Mouse (Mus musculus) MEL (cell line): Measurements from ENCODE around the gene Tapbp. TPM values are rescaled to one million over a fixed set of nuclear protein-coding genes. Genes with fewer than 3 reads are reported as not detected.

Source experiments
- DNase-seq: peaks from one replicate; pipeline ENCODE4 v3.0.0; 2011; ENCODE audit warnings: low read depth, low spot score
- H3K27ac ChIP-seq: 2 replicates; pipeline ENCODE4 v1.5.1; 2012; ENCODE audit warnings: low read depth, mild to moderate bottlenecking, control low read depth, low read length, moderate library complexity; ENCODE audit not compliant: control insufficient read depth
- H3K27me3 ChIP-seq, 2 experiments: fragments of 150-350 bp in 1 of 2; sonication (generic) in 1 of 2; 2 replicates each; pipeline ENCODE4 v1.6.1; 2012; ENCODE audit warnings: low read length in 2 of 2, mild to moderate bottlenecking in 2 of 2, improper control_type of control experiment in 1 of 2, moderate library complexity in 1 of 2; ENCODE audit not compliant: insufficient read depth in 2 of 2, control insufficient read depth in 1 of 2
- H3K36me3 ChIP-seq, 2 experiments: 2 replicates each; pipeline ENCODE4 v1.6.1; 2012 to 2014; ENCODE audit warnings: low read length in 2 of 2, improper control_type of control experiment in 1 of 2, inconsistent platforms in 1 of 2, mild to moderate bottlenecking in 1 of 2; ENCODE audit not compliant: insufficient read depth in 2 of 2, control insufficient read depth in 1 of 2
- H3K4me1 ChIP-seq, 2 experiments: fragments of 150-350 bp in 1 of 2; sonication (generic) in 1 of 2; 2 replicates each; pipeline ENCODE4 v1.6.1; 2012; ENCODE audit warnings: low read length in 2 of 2, improper control_type of control experiment in 1 of 2, mild to moderate bottlenecking in 1 of 2; ENCODE audit not compliant: insufficient read depth in 2 of 2, control insufficient read depth in 1 of 2
- H3K4me3 ChIP-seq, 2 experiments: fragments of 150-350 bp in 1 of 2; sonication (generic) in 1 of 2; 2 replicates each; pipeline ENCODE4 v1.5.1; 2012; ENCODE audit warnings: low read depth in 2 of 2, low read length in 2 of 2, mild to moderate bottlenecking in 2 of 2, moderate library complexity in 2 of 2, control low read depth in 1 of 2, improper control_type of control experiment in 1 of 2; ENCODE audit not compliant: control insufficient read depth in 1 of 2, insufficient read depth in 1 of 2
- H3K79me2 ChIP-seq: 2 replicates; pipeline ENCODE4 v1.6.1; 2012; ENCODE audit warnings: mild to moderate bottlenecking, low read length, moderate library complexity; ENCODE audit not compliant: control insufficient read depth, poor library complexity, insufficient read depth
- H3K9ac ChIP-seq: 2 replicates; pipeline ENCODE4 v1.6.1; 2012; ENCODE audit warnings: low read depth, mild to moderate bottlenecking, control low read depth, low read length, moderate library complexity; ENCODE audit not compliant: control insufficient read depth, poor library complexity, severe bottlenecking
- H3K9me3 ChIP-seq: fragments of 150-350 bp; sonication (generic); replicated peaks from 2 replicates; pipeline ENCODE4 v1.6.1; 2012; ENCODE audit warnings: mild to moderate bottlenecking, low read length, improper control_type of control experiment, moderate library complexity; ENCODE audit not compliant: insufficient read depth
- CHD1 ChIP-seq: IDR thresholded peaks from 2 replicates; pipeline ENCODE4 v1.6.1; 2012; ENCODE audit warnings: low read depth, mild to moderate bottlenecking, inconsistent platforms, low read length, improper control_type of control experiment
- ELF1 ChIP-seq: IDR thresholded peaks from 2 replicates; pipeline ENCODE4 v1.6.1; 2014; ENCODE audit warnings: low read depth, mild to moderate bottlenecking, inconsistent platforms, low read length, improper control_type of control experiment, moderate library complexity
- EP300 ChIP-seq, 2 experiments: IDR thresholded peaks; 2 replicates each; pipeline ENCODE4 v1.6.1; 2011; ENCODE audit warnings: improper control_type of control experiment in 2 of 2, low read length in 2 of 2, low read depth in 1 of 2, mild to moderate bottlenecking in 1 of 2
- ETS1 ChIP-seq: IDR thresholded peaks from 2 replicates; pipeline ENCODE4 v1.6.1; 2012; ENCODE audit warnings: low read depth, mild to moderate bottlenecking, inconsistent platforms, low read length, improper control_type of control experiment, moderate library complexity
- GABPA ChIP-seq: IDR thresholded peaks from 2 replicates; pipeline ENCODE4 v1.6.1; 2012; ENCODE audit warnings: low read depth, mild to moderate bottlenecking, inconsistent platforms, low read length, improper control_type of control experiment, moderate library complexity
- GATA1 ChIP-seq: IDR thresholded peaks from 2 replicates; pipeline ENCODE4 v1.6.1; 2011; ENCODE audit warnings: low read depth, low read length, improper control_type of control experiment
- HCFC1 ChIP-seq: IDR thresholded peaks from 2 replicates; pipeline ENCODE4 v1.6.1; 2012; ENCODE audit warnings: low read depth, mild to moderate bottlenecking, inconsistent platforms, low read length, improper control_type of control experiment, moderate library complexity
- JUND ChIP-seq: IDR thresholded peaks from 2 replicates; pipeline ENCODE4 v1.6.1; 2011; ENCODE audit warnings: low read depth, mild to moderate bottlenecking, improper control_type of control experiment, low read length
- KAT2A ChIP-seq: conservative IDR thresholded peaks from 2 replicates; pipeline ENCODE4 v1.6.1; 2012; ENCODE audit warnings: low read depth, low read length, improper control_type of control experiment, inconsistent platforms
- MAZ ChIP-seq: IDR thresholded peaks from 2 replicates; pipeline ENCODE4 v1.6.1; 2012; ENCODE audit warnings: low read depth, mild to moderate bottlenecking, inconsistent platforms, low read length, improper control_type of control experiment
- MXI1 ChIP-seq: IDR thresholded peaks from 2 replicates; pipeline ENCODE4 v1.6.1; 2011; ENCODE audit warnings: mild to moderate bottlenecking, low read depth, low read length, improper control_type of control experiment
- MYC ChIP-seq: IDR thresholded peaks from 2 replicates; pipeline ENCODE4 v1.6.1; 2011; ENCODE audit warnings: low read depth, mild to moderate bottlenecking, low read length, improper control_type of control experiment, moderate library complexity
- NELFE ChIP-seq: IDR thresholded peaks from 2 replicates; pipeline ENCODE4 v1.6.1; 2011; ENCODE audit warnings: low read depth, low read length, improper control_type of control experiment
- POLR2AphosphoS2 ChIP-seq: IDR thresholded peaks from 2 replicates; pipeline ENCODE4 v1.6.1; 2011; ENCODE audit warnings: low read length, improper control_type of control experiment
- SMC3 ChIP-seq: IDR thresholded peaks from 2 replicates; pipeline ENCODE4 v1.6.1; 2011; ENCODE audit warnings: low read depth, low read length, improper control_type of control experiment
- TAL1 ChIP-seq: IDR thresholded peaks from 2 replicates; pipeline ENCODE4 v1.6.1; 2012; ENCODE audit warnings: mild to moderate bottlenecking, inconsistent platforms, low read length, moderate library complexity, mixed read lengths
- TBP ChIP-seq: IDR thresholded peaks from 2 replicates; pipeline ENCODE4 v1.8.0; 2011; ENCODE audit warnings: low read depth, low read length, improper control_type of control experiment
- USF2 ChIP-seq, 2 experiments: IDR thresholded peaks; 2 replicates each; pipeline ENCODE4 v1.6.1; 2011 to 2012; ENCODE audit warnings: improper control_type of control experiment in 2 of 2, low read length in 2 of 2, borderline replicate concordance in 1 of 2, inconsistent platforms in 1 of 2, low read depth in 1 of 2, mild to moderate bottlenecking in 1 of 2; ENCODE audit not compliant: insufficient read depth in 1 of 2
- ZC3H11A ChIP-seq: IDR thresholded peaks from 2 replicates; pipeline ENCODE4 v1.6.1; 2012; ENCODE audit warnings: low read depth, mild to moderate bottlenecking, inconsistent platforms, low read length, improper control_type of control experiment
- ZMIZ1 ChIP-seq: IDR thresholded peaks from 2 replicates; pipeline ENCODE4 v1.6.1; 2012; ENCODE audit warnings: low read depth, mild to moderate bottlenecking, inconsistent platforms, low read length, improper control_type of control experiment, moderate library complexity
- ZNF384 ChIP-seq: IDR thresholded peaks from 2 replicates; pipeline ENCODE4 v1.6.1; 2012; ENCODE audit warnings: low read depth, mild to moderate bottlenecking, inconsistent platforms, low read length, improper control_type of control experiment
- polyA plus RNA-seq, 2 experiments: library from polyadenylated mRNA; stranded (reverse) in 1 of 2; unstranded in 1 of 2; fragments of >175 nt in 1 of 2; fragments of >200 nt in 1 of 2; gene quantifications; 2 replicates each; pipeline versions ENCODE4 v1.2.1 to v1.2.4; 2012; ENCODE audit warnings: low replicate concordance in 2 of 2, low read depth in 1 of 2; ENCODE audit not compliant: insufficient read length in 2 of 2, insufficient read depth in 1 of 2, missing spikeins in 1 of 2
- total RNA-seq: library from RNA; depleted of rRNA; stranded (reverse); fragments of 300-350 nt; gene quantifications from 2 replicates; pipeline ENCODE4 v1.2.3, GENCODE M21; 2012

Gene Tapbp
- total and polyA plus RNA-seq, 3 experiments = 24.3 to 33.3 TPM; not detected in 1

GRCm38 (mm10) chr17:33931159-33931866 is 15.6 kb downstream of the Tapbp start:
- Histone ChIP-seq H3K4me3 (no peak overlapping the region), H3K27ac (no peak overlapping the region), H3K79me2 (peaks cover 24% of the 10 kb centered on the region), H3K36me3 (peaks cover 0 to 3% of the 10 kb centered on the region in 2 experiments; a peak in 2 of 4 replicates), H3K9ac (no peak overlapping the region), H3K9me3 (no peaks in the 10 kb centered on the region), H3K4me1 (peaks cover 0 to 7% of the 10 kb centered on the region in 2 experiments; a peak in 2 of 4 replicates), H3K27me3 (no peaks in the 10 kb centered on the region)
- TF ChIP-seq EP300 (IDR thresholded peaks at IDR 0.05; ENCODE audit: low read depth in 1 of 2, low read length in 2 of 2) = no peak
- no peak for TF ChIP-seq ZNF384
- no peak for TF ChIP-seq ELF1
- 0 out of 2 replicates have a peak, but pooled peaks have one; percentile 34 for TF ChIP-seq MAZ
- no peak for TF ChIP-seq GATA1
- TF ChIP-seq KAT2A = no peak
- TF ChIP-seq HCFC1 = no peak
- no peak for TF ChIP-seq USF2 (IDR thresholded peaks at IDR 0.05; ENCODE audit: borderline replicate concordance in 1 of 2, insufficient read depth in 1 of 2, low read depth in 1 of 2, low read length in 2 of 2)
- no peak for TF ChIP-seq SMC3
- DNase-seq = peak; percentile 46

GRCm38 (mm10) chr17:33931947-33932346 is 16.2 kb downstream of the Tapbp start:
- no peak overlapping the region for H3K4me3 ChIP-seq

GRCm38 (mm10) chr17:33932448-33932847 is 16.7 kb downstream of the Tapbp start:
- H3K27me3 ChIP-seq = no peaks in the 10 kb centered on the region

More at GRCm38 (mm10) chr17:33931947-33932346, 16.2 kb downstream of the Tapbp start:
- TF ChIP-seq MXI1 (no peak), NELFE (no peak), GABPA (no peak), ETS1 (no peak), ZMIZ1 (no peak), TBP (no peak), POLR2AphosphoS2 (no peak), CHD1 (no peak), ZNF384 (no peak), USF2 (IDR thresholded peaks at IDR 0.05; ENCODE audit: borderline replicate concordance in 1 of 2, insufficient read depth in 1 of 2, low read depth in 1 of 2, low read length in 2 of 2) (no peak), JUND (no peak), ELF1 (no peak)
- peaks cover 0 to 7% of the 10 kb centered on the region in 2 experiments; a peak in 2 of 4 replicates for H3K4me1 ChIP-seq
- DNase-seq = no peak
- no peak overlapping the region for H3K27ac ChIP-seq
- peaks cover 0 to 3% of the 10 kb centered on the region in 2 experiments; a peak in 2 of 4 replicates for H3K36me3 ChIP-seq
- no peaks in the 10 kb centered on the region for H3K27me3 ChIP-seq
- H3K9me3 ChIP-seq = no peaks in the 10 kb centered on the region
- no peak overlapping the region for H3K9ac ChIP-seq
- H3K79me2 ChIP-seq = peaks cover 24% of the 10 kb centered on the region

More at GRCm38 (mm10) chr17:33932448-33932847, 16.7 kb downstream of the Tapbp start:
- no peak for DNase-seq
- Histone ChIP-seq H3K4me3 (no peak overlapping the region), H3K9me3 (no peaks in the 10 kb centered on the region), H3K4me1 (peaks cover 0 to 7% of the 10 kb centered on the region in 2 experiments; a peak in 2 of 4 replicates), H3K27ac (no peak overlapping the region), H3K9ac (no peak overlapping the region), H3K36me3 (peaks cover 0 to 3% of the 10 kb centered on the region in 2 experiments; a peak in 2 of 4 replicates)
- TF ChIP-seq MYC (no peak), ZC3H11A (no peak), TAL1 (no peak)
- TF ChIP-seq, all 39 proteins: peak for 0
- H3K79me2 ChIP-seq = peaks cover 24% of the 10 kb centered on the region
